Mouse (Mus musculus) B cell, adult 62 days (primary cell): ENCODE data around the gene 4931428F04Rik. TPM values are rescaled to one million over a fixed set of nuclear protein-coding genes. Genes with fewer than 3 reads are reported as not detected.

Experiments used
- total RNA-seq: library from RNA; stranded (reverse); gene quantifications from 4 replicates; pipeline ENCODE4 v1.2.4, GENCODE M21; 2023

The 4931428F04Rik gene
- total RNA-seq, result 5.1 to 7.3 TPM (median 6.5 TPM) in 4 replicates

DNA sequence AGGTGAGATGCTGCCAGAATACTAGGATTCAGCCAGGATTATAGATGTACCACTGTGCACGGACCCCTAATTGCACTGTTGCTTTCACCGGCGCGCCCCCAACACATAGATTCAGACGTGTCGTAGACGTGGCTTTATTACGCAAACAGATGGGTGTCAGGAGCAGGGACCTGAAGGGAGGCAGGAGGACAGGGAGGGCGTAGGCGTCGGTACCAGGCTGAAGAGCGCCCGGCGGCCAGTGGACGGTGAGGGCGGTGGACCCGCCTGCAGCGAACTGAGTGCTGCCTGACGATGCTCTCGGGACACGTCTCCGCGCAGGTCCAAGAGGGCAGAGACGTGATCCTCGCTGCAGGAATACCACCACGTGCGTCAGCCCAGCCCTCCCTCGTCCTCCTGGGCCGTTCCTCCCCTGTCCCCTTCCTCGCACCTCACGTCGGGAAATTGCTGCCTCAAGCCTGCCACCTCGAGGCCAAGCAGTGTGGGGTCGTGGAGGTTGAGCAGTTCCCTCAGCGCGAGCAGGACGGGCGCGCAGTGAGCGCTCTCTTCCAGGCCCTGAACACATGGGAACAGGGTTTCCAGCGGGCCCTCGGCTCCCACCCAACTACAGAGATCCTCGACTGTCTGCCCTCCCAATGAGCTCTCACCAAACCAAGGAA is at the start of gene 4931428F04Rik:
TSS of gene 4931428F04Rik (minus strand) at position 60 of the 656 bp plus-strand sequence.

DNA sequence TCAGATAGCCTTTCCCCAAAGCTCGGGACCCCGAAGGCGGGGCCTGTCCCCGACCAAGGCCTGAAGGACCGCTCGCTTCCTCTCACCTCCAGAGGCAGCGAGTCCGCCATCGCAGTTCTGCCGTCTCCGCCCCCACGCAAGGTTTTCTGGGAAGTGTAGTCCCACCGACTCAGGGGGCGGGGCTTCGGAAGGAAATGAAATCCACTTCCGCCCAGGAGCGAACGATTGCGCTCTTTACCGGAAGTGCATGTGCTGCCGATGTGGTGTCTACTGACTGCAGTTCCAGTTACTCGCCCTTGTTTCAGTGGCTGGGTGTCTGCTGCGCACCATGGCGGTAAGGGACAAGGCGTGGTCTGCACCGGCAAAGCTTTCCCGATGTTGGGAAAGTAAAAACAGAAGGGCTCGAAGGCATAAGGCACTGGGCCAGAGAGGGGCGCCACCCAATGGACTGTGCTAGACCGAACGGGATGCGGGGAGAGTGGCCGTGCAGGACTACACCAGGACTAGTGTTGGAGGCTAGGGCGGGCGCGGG is 36.5 kb upstream of the 4931428F04Rik start, which contains the start of the genes Lrrc29 and Tmem208:
TSS of gene Lrrc29 (minus strand) at position 138 of the 532 bp plus-strand sequence.
TSS of gene Tmem208 (plus strand) at position 214 of the 532 bp plus-strand sequence.

DNA sequence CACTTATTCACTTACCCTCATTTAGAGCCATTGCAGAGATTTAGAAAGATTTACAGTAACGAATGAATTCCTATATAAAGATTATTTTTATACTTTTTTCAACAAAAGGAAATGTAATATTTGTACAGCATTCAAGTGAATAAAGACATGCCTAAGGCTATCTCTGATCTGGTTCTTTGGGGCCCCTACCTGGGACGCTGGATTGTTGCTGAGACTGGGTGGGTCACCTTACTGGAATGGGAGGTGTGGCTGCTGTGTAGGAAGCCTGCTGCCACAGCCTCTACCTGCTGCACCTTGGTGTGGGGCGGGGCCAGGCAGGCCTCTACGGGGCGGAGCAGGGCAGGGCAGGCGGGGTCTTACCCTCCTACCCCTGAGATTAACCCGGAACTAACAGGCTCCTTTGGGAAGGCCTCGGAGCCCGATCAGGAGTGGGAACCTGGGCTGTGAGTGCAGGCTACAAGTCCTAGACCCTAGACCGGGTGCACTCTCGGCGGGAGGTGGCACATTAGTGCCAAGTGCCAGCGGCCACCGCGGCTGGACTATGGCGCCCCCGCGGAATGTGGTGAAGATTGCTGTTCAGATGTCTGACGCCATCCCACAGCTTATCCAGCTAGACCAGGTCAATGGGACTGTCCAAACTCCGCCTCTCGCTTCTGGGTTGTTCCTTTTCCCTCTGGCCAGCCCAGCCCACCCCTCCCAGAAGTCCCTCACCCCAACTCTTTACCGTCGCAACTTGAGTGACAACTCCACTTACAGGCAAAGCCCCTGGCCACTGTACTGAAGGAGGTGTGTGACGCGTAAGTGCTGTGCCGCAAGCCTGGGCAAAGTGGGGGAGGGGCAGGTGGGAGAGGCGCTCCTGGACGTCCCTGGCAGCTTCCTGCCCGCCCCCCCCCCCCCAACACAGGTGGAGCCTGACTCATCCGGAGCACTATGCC is 15.8 kb upstream of the 4931428F04Rik start, which contains the start of gene Elmo3:
TSS of gene Elmo3 (plus strand) at position 391 of the 935 bp plus-strand sequence.

DNA sequence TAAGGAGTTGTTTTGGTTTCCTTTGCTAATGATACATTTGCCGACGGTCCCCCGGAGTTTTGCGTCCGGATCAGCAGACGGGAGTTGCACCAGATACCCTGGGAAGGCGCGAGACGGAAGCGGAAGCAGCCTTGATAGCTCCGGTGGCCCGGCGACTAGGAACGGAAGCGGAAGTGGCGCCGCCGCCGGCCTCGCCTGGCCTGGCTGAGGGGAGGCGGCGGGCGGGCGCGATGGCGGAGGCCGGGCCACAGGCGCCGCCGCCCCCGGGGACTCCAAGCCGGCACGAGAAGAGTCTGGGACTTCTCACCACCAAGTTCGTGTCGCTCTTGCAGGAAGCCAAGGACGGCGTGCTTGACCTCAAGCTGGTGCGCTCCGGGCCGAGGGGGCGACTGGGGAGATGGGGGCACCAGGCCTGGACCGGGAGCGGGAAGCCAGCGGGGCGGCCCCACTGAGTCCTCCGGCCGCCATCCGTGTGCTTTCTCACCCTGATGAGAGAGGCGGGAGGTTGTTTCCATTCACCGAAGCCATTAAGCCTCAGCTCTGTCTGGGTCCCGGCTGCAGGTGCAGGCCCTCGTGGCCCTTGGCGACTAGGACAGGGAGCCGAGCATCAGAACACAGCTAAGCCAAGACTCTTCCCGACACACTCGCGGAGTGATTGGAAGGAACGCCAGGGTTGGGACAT is 8.0 kb upstream of the 4931428F04Rik start, which contains the start of gene E2f4:
TSS of gene E2f4 (plus strand) at position 153 of the 682 bp plus-strand sequence.

DNA sequence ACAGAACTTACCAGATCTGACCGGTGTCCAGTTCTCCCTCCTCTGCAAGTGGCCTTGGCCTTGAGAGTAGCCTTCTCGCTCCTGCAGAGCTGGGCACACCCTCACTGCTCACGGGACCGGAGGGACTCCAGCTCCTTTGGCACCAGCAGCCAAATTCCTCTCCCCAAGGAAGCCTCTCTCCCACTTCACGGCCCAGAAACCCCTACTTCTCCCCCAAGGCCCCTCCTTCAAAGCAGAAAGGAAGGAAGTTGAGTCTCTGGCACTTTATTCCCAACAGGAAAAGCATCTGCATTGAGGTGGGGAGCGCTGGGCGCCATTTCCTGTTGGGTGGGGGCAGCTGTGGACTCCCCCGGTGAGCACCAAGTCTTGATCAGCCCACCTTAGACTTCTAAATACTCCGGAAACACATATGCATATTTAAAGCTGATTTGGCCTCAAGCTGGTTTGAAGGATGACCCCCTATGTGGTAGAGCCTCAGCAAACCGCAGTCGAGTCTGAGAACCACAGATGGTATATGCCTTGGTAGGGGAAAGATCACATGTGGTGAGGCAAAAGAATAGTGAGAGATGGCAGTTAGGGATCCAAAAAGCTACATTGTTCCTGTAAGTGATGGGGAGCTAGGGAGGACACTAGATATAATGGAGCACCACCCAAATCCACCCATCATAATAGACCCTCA is 6.4 kb upstream of the 4931428F04Rik start, which contains the start of gene Exoc3l:
TSS of gene Exoc3l (minus strand) at position 207 of the 679 bp plus-strand sequence.

DNA sequence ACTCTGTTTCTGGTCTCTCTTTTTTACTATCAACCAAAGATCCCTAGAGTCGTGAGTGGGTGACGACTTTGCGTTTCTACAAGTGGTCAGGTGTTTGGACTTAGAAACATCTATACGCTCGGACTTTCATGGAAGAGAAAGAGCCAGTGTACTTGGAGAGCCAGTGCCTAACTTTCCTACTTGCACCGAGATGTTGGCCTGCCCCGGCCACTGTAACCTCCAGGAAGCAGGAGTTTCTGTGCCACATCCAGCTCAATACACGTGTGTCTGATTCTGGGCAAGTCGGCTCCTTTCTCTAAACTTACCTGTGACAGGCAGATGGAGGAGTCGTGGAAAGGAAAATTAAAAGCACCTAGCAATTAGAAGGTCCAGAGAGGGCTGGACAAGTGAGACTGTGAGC is 13.8 kb downstream of the 4931428F04Rik start, which contains the start of gene Nol3:
TSS of gene Nol3 (plus strand) at position 301 of the 400 bp plus-strand sequence.

DNA sequence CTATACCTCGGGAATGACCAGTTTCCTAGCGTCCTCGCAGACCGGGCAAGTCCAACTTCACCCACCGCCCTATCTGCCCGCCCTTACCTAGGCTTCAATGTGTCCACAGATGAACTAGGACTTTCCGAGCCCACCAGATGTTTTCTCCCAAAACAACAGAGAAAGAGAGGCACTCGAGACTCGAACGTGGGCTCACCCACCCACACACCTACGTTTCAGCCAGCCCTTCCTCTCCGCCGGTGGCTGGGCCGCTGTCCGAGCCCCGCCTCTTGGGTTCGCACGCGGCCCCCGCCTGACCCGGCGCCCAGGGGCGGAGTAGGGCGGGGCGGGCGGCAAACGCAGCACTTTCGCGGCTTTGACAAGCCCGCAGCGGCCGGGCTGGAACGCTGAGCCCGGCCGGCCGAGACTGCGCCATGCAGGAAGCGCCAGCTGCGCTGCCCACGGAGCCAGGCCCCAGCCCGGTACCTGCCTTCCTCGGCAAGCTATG is 20.2 kb downstream of the 4931428F04Rik start, which contains the start of gene Hsf4:
TSS of gene Hsf4 (plus strand) at position 341 of the 487 bp plus-strand sequence.

DNA sequence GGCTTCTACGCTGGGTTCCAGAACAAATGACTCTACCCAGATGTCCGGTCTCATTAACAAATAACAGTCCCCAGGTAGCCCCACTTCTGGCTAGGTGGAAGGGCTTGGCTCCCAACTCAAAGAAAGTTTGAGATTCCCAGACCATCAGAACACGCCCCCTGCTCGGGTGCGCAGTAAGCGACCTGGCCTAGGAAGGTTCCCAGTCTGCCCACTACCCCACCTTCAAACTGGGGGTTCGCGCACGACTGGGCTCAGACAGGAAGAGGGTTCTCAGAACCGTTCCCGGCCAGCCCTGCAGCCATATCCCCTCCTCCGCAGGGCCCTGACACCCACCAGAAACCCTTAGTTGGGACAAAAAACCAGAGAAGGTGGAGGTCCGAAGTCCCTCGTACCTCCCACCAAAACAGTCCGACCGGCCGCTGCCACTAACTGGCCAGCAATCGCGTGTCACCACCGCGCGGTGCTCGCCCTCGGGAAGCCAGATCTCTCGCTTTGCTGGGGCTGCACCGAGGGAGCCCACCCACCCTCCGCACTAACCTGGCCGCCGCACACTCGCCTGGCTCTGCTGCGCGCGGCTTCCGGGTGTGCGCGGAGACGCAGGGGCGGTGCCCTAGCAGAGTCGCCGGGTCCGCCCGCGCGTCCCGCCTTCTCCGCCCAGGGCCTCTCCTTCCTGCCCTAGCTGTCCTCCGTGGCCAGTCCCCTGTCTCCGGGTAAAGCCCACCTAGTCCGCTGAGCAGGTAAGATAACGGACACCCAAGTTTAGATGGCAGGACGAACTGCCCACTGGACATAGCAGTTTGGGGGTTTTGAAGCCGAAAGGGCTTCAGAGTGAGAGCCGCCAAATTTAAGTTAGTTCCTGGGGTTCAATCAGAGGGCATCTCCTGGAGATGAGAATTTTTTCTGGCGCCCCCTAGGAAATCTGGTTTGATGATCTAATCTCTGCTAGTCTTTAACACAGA is 25.4 kb downstream of the 4931428F04Rik start, which contains the start of the genes Tradd and Fbxl8:
TSS of gene Tradd (minus strand) at position 586 of the 959 bp plus-strand sequence.
TSS of gene Fbxl8 (plus strand) at position 625 of the 959 bp plus-strand sequence.

DNA sequence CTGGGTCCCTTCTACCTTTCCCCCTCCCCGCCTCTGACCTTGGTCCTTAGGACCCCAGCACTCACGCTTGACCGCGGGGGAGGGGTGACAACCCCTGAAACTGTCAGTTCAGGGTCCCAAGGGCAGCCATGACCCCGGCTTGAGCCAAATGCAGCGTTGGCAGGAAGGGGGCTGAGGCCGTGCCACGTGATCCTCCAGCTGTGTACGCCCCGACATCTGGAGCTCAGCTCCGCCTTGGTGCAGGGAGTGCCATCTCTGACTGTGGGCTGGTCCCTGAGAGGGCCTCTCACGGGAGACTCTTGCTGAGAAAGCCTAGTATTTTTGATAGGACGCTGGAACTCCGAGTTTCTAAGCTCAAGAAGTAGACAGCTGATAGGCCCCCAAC is 34.7 kb downstream of the 4931428F04Rik start, which contains the start of gene B3gnt9:
TSS of gene B3gnt9 (minus strand) at position 188 of the 385 bp plus-strand sequence.

Other genes with a start within 250 kb of the 4931428F04Rik start
- not detected in 4 replicates for gene Ces3a, start 241.3 kb downstream of the 4931428F04Rik start, total RNA-seq
- not detected in 4 replicates for gene Ces3b, start 206.1 kb downstream of the 4931428F04Rik start, total RNA-seq
- gene Ces4a, start 158.1 kb downstream of the 4931428F04Rik start, total RNA-seq, result not detected in 4 replicates
- 87.1 to 101 TPM (median 95.3 TPM) in 4 replicates for gene Cbfb, start 119.2 kb downstream of the 4931428F04Rik start, total RNA-seq
- gene D230025D16Rik, start 64.7 kb downstream of the 4931428F04Rik start, total RNA-seq, result 21.4 to 26.3 TPM (median 23.4 TPM) in 4 replicates
- 0.32 to 1.0 TPM (median 0.69 TPM) in 4 replicates for gene B3gnt9, start 34.7 kb downstream of the 4931428F04Rik start, total RNA-seq
- gene Tradd, start 25.3 kb downstream of the 4931428F04Rik start, total RNA-seq, result 18.1 to 24.4 TPM (median 22.1 TPM) in 4 replicates
- gene Fbxl8, start 25.2 kb downstream of the 4931428F04Rik start, total RNA-seq, result 6.0 to 8.5 TPM (median 7.7 TPM) in 4 replicates
- gene Hsf4, start 20.1 kb downstream of the 4931428F04Rik start, total RNA-seq, result 0.33 to 1.2 TPM (median 0.77 TPM) in 4 replicates
- not detected in 4 replicates for gene Nol3, start 13.7 kb downstream of the 4931428F04Rik start, total RNA-seq
- 0.79 to 2.5 TPM (median 1.5 TPM) in 4 replicates for gene Exoc3l, start 6.2 kb upstream of the 4931428F04Rik start, total RNA-seq
- 87.8 to 93.0 TPM (median 91.1 TPM) in 4 replicates for gene E2f4, start 7.8 kb upstream of the 4931428F04Rik start, total RNA-seq
- 3.2 to 5.9 TPM (median 4.1 TPM) in 4 replicates for gene Elmo3, start 15.7 kb upstream of the 4931428F04Rik start, total RNA-seq
- gene Lrrc29, start 36.4 kb upstream of the 4931428F04Rik start, total RNA-seq, result 6.0 to 7.9 TPM (median 7.3 TPM) in 4 replicates
- gene Tmem208, start 36.5 kb upstream of the 4931428F04Rik start, total RNA-seq, result 24.2 to 30.2 TPM (median 26.9 TPM) in 4 replicates
- gene Fhod1, start 58.1 kb upstream of the 4931428F04Rik start, total RNA-seq, result 31.0 to 37.3 TPM (median 34.9 TPM) in 4 replicates
- 1.5 to 2.0 TPM (median 1.8 TPM) in 4 replicates for gene Slc9a5, start 59.0 kb upstream of the 4931428F04Rik start, total RNA-seq
- not detected in 4 replicates for gene Plekhg4, start 83.4 kb upstream of the 4931428F04Rik start, total RNA-seq
- not detected in 4 replicates for gene Kctd19, start 123.6 kb upstream of the 4931428F04Rik start, total RNA-seq
- not detected in 4 replicates for gene Lrrc36, start 123.7 kb upstream of the 4931428F04Rik start, total RNA-seq
- 0.48 to 1.0 TPM (median 0.79 TPM) in 3 of 4 replicates, not detected in the other for gene Tppp3, start 181.7 kb upstream of the 4931428F04Rik start, total RNA-seq
- gene Zdhhc1, start 207.0 kb upstream of the 4931428F04Rik start, total RNA-seq, result 2.7 to 5.8 TPM (median 3.9 TPM) in 4 replicates
- gene Hsd11b2, start 228.9 kb upstream of the 4931428F04Rik start, total RNA-seq, result 0.32 TPM in 1 of 4 replicates, not detected in the others